Mouse (Mus musculus) liver, embryonic 12.5 days (tissue): ENCODE results near the gene Stat6. TPM values are rescaled to one million over a fixed set of nuclear protein-coding genes. Genes with fewer than 3 reads are reported as not detected.

Source experiments
- polyA plus RNA-seq: library from polyadenylated mRNA; unstranded; fragments of >200 nt; fragmentation: Nextera tagmentation; extraction: Ambion mirVana; gene quantifications from 2 replicates; pipeline ENCODE4 v1.2.1, GENCODE M21; 2016

Gene Stat6
- polyA plus RNA-seq, 1 experiment from 2014 or later = 19.2 TPM

Other genes starting within 250 kb of the Stat6 start
- 0.24 and 0.45 TPM in 2 replicates for gene Stac3, start 141.3 kb upstream of the Stat6 start, polyA plus RNA-seq
- 12.9 and 14.8 TPM in 2 replicates for gene Ndufa4l2, start 128.0 kb upstream of the Stat6 start, polyA plus RNA-seq
- gene Shmt2, start 120.5 kb upstream of the Stat6 start, polyA plus RNA-seq = 181 and 185 TPM in 2 replicates
- 0.10 and 0.23 TPM in 2 replicates for gene Nxph4, start 108.4 kb upstream of the Stat6 start, polyA plus RNA-seq
- gene Lrp1, start 21.8 kb upstream of the Stat6 start, polyA plus RNA-seq = 22.8 and 26.5 TPM in 2 replicates
- 7.0 and 8.0 TPM in 2 replicates for gene Nemp1, start 23.9 kb downstream of the Stat6 start, polyA plus RNA-seq
- gene Nab2, start 25.6 kb downstream of the Stat6 start, polyA plus RNA-seq = 2.6 and 3.4 TPM in 2 replicates
- gene Myo1a, start 62.2 kb downstream of the Stat6 start, polyA plus RNA-seq = 0.06 and 0.13 TPM in 2 replicates
- 8.6 and 14.1 TPM in 2 replicates for gene Tac2, start 81.5 kb downstream of the Stat6 start, polyA plus RNA-seq
- gene Zbtb39, start 96.6 kb downstream of the Stat6 start, polyA plus RNA-seq = 1.3 and 1.4 TPM in 2 replicates
- gene Gpr182, start 108.7 kb downstream of the Stat6 start, polyA plus RNA-seq = 10.3 and 11.2 TPM in 2 replicates
- gene Rdh1, start 116.7 kb downstream of the Stat6 start, polyA plus RNA-seq = 0.22 and 0.30 TPM in 2 replicates
- 0.11 and 0.18 TPM in 2 replicates for gene Rdh16f1, start 116.8 kb downstream of the Stat6 start, polyA plus RNA-seq
- not detected in 2 replicates for gene Rdh9, start 133.4 kb downstream of the Stat6 start, polyA plus RNA-seq
- not detected in 2 replicates for gene Rdh16, start 158.2 kb downstream of the Stat6 start, polyA plus RNA-seq
- gene Rdh19, start 206.9 kb downstream of the Stat6 start, polyA plus RNA-seq = not detected in 2 replicates
- gene Rdh16f2, start 223.5 kb downstream of the Stat6 start, polyA plus RNA-seq = not detected in 2 replicates
- gene Rdh7, start 245.8 kb downstream of the Stat6 start, polyA plus RNA-seq = 0.07 TPM in 1 of 2 replicates, not detected in the other